Mouse (Mus musculus): ENCODE results near the gene Zbtb42.
A peak's percentile ranks its signal among the peaks of the same experiment; 100 is the strongest.

The Zbtb42 gene

DNA sequence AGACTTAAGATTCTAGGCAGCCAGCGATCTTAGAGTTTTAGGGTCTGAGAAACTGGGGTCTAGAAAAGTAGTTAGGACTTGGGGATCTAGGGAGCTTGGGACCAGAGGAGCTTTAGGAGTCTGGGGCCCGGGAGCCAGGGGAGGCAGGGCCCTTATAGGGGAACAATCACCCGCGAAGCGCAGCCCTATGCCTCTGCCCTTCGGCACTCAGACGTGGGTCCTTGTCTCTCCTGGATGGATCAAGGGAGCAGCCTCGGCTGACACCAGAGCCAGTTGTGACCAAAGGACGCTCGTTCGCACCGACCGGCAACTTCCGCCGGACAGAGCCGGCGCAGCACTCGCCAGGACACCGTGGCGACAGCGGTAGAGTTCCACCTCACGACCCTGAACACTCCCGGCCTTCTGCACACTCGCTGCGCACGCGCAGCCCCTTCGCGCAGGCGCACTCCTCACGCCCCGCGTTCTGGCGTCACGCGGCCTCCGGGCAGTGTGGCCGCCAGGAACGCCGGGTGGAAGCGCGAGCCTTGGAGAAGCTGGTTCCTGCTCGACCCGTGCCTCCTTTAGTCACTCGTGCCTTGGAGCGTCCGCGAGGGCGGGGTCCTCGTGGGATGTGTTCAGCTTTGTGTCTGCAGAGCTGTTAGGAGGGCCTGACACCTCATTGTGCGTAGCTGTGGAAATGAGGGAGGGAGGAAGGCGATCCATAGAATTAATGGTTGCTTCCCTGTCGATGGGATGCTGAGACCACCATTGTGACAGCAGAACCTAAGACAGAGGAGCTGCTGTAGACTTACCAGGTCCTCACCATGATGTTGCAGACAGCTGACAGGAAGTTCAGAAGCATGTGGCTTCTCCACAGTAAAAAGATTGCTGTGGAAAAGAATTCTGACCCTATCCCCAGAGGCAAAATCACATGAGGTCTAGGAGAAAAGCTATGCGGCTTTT, 14.8 kb downstream of the Zbtb42 start:
- peak; percentile 94 for DNase-seq (ENCODE audit: low read depth)

DNA sequence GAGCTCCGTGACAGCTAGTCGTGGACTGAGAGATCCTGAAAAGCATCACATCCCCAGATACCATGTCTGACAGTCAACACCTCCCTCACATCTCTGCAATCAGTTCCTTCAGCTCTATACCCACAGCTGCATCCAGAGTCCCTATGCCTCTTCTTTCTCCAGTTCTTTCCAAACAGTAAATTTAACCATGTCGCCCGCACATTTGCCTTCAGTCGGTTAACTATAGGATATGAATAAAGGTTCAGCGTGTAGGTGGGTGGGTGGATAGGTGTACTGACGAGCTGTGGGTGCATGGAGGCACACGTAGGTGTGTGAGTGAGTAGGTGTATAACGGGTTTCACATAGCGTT, 15.5 kb downstream of the Zbtb42 start:
- no peak for DNase-seq (ENCODE audit: low read depth)

DNA sequence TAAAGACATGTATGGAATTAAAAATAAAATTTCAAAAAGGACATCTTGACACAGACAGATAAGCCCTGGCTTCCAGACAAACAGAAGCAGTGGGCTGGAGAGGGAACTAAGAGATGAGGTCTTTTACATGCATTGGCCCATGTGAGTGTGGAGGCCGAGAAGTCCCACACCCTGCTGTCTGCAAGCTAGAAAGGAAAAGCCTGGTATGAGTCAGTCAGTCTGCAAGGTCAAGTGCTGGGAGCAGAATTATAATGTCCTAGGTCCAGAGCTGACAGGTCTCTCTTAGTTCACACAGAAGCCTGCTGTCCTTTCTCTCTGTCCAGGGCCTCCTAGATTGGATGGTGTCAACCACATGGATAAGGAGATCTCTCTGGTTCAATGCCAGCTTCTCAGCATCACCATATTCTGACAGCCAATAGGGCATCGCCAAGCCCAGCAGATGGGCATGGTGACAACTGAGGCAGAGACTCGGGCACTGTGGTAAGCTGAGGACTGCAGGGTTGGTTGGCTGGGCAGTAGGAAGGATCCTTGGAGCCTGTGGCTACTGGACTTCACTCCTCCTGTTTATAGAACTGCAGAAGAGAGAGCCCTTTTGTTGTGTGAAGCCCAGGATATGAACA, 18.3 kb downstream of the Zbtb42 start:
- DNase-seq (ENCODE audit: low read depth): no peak

DNA sequence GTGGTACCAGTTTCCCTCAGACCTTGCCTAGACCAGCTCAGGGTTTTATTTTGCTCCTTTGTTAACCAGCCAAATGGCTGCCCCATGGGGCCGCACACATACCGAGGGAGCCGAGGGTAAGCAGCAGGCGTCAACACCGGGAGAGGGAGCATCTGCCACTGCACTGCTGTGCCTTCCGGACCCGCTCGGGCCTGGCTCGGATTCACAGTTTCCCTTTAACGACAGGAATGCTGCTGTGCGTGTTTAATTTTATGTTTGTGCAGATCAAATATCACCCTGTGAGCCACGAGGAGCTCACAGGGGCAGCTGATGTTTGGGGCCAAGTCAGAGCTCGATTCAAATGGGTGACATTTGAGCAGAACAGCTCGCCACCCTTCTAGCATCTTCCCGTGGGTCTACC, 21.9 kb downstream of the Zbtb42 start:
- no peak for DNase-seq (ENCODE audit: low read depth)

DNA sequence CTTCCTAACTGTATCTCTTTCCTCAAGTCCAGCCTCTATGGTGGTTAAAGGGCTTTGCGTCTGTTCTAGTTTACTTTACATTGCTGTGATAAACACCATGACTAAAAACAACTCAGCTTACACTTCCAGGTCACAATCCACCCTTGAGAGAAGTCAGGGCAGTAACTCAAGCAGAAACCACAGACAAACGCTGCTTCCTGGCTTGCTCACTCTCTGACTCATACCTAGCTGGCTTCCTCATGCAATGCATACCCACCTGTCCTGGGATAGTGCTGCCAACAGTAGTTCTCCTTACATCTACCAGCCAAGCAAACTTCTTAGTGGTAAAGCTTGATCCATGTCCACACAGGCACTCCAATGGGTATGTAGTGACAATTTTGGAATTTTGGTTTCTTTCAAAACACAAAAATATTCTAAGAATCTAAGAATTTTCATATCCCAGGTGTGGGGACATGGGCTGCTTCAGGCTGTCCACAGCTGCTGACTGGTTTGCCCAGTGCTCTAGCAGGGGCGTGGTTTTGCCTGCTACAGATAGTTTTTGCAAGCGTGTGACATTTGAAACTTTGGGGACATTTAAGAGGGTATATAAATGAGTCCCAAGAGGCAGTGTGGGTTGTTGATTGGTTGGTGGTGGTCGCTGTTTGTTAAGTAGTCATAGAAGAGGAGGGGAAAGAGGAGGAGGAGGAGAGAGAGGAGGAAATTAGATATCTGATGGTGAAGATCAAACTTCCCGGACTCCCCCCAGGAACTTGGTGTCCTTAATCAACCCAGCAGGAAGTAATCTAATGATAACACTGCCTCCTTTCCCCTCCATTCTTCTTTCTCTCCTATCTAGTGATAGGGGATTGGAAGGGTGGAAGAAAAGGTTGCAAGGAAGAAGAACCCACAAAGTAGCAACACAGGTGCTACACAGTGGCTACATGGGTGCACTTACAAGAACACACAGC, 24.0 kb downstream of the Zbtb42 start:
- peak; percentile 67 for DNase-seq (ENCODE audit: low read depth)

DNA sequence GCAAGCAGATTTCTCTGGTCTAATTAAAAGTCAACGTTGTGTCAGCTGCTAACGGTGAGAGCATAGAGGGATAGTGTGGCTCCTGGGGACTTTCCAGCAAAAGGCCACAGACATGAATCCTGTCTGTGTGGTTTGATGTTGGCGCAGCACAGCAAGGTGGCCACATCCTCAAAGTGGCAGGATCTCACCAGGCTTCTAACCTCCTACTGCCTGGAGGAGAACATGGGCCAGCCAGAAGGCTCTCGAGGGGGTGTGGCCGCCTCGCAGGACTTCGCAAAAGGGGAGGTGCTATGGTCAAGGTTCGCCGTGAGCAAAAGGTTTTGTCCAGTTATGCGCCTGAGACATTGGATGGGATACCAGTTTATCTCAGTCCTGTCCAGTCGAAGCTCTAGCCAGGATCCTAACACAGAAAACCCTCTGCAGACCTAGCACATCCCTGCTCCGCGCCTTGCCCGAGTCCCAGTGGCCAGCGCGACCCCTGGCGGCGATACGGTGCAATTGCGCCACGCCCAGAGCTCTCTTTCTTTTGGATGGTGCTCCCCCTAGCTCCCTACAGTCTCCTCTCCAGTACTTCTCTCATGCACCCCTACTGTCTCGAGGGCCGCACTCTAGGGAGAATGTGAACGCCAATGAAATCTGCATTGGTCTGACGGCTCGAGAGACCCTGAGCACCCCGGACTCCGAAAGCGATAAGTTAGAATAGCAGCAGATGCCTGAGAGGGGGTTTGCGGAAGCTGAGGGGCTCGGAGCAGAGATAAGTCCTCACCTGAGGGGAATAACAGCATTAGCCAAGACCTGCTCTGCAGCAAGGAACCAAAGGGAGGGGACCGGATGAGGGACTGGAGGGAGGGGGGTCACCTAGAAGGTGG, 28.3 kb downstream of the Zbtb42 start:
- DNase-seq (ENCODE audit: low read depth): peak; percentile 88

DNA sequence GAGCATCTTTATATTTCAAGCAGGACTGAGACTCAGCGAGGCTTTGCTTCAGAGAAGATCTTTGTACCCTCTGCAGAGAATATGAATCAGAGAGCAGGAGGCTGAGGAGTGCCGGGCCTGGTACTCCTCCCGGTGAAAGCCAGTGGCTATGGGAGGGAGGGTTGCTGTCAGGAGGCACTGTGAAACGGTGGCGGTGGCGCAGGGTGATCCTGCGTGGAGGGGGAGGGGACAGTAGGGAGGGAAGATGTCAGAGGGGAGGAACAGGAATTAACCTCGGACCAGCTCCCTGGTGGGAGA, 28.9 kb downstream of the Zbtb42 start:
- DNase-seq (ENCODE audit: low read depth): no peak

DNA sequence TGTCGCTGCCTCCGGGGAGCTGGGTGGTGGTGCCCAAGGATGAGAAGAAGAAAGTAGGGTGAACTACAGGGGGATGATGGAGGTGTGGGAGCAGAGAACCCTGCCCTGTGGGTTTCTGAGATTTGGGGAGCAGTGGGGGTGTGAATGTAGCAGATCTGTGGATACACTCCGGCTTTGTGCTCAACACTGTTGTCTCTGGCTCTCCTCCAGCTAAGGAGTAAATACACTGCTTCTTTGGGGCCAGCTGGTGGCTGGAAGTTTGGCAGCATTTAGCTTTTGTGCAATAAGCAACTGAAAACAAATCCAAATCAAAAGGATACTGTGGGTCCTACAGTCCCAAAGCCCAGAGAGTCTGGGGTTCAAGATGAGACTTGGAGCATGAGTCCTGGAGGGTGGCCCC, 35.4 kb downstream of the Zbtb42 start:
- DNase-seq (ENCODE audit: low read depth): no peak

DNA sequence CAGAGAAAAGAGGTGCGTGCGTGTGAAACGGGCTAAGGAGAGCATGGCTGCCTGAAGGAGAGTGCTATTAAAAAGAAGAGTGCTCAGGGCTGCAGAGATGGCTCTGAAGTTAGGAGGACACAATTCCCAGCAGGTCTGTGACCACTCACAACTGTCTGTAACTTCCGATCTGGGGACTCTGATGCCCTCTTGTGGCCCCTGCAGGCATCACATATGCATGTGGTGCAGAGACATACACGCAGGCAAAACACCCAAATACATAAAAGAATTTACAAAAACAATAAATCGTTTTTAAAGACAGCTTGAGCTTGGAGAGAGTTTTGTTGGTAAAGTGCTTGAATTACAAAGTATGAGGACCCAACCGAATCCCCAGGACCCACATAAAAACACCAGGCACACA, 38.5 kb downstream of the Zbtb42 start:
- peak; percentile 80 for DNase-seq (ENCODE audit: low read depth)

DNA sequence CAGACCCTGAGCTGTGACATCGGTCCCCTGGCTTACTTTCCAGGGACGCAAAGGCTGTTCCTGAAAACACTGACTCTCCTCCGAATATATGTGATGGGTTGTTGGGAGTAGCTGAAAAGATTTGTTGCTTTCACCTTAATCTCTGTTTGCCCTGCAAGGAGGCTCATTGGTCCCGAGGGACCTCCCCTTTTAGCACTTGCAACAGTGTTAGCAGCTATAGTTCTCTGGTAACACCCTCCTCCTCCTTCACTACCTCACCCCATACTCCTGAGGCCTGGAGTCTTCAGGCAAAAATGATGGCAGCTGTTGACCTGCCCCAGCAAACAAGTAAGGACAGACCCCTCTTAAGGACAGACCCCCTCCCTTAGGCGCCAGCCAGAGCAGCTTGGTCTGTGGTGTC, 40.4 kb downstream of the Zbtb42 start:
- no peak for DNase-seq (ENCODE audit: low read depth)

DNA sequence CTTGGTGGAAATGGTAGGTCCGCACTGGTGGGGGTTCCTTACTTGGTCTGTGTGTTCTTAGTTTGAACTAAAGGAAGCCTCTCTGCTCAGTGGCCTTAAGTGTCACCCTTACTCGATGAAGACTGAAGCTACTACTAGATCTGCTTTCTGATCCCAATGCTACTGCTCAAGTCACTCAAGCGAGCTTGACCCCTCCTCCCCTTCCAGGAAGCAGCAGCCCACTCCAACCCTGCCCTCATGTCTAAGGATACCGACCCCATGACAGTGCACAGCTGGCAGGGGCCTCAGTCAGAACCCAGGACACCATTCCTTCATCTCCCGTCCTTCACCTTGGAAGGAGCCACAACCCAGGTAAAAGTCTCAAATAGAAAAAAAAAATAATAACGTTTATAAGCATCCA, 41.6 kb downstream of the Zbtb42 start, which contains the start of gene Cep170b:
Gene Cep170b (plus strand): TSS at position 240 of the 400 bp plus-strand sequence.
- no peak for DNase-seq (ENCODE audit: low read depth)

DNA sequence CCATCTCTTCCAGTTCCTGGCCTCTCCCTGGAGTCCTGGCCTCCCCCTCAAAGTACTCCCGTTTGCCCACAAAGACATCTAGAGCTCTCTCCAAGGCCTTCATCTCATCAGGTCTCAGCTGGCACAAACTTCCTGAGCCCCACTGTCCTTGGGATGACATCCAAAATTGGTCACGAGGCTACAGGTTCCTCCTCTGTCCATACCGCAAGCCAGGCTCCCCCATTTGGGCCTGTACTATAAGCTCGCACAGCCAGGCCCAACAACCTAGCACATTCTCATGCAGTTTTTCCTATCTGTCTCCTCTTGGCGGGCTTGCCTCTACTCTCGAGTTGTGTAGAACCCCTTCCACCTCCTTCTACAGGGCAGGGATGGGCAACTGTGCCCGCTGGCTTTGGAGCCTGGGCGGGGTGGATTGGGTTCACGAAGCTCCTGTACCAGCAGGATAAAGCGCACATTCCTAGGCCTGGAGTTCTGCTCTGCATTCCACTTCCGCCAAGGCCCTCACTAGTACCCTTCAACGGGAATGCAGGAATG, 42.3 kb downstream of the Zbtb42 start:
- DNase-seq (ENCODE audit: low read depth): no peak

DNA sequence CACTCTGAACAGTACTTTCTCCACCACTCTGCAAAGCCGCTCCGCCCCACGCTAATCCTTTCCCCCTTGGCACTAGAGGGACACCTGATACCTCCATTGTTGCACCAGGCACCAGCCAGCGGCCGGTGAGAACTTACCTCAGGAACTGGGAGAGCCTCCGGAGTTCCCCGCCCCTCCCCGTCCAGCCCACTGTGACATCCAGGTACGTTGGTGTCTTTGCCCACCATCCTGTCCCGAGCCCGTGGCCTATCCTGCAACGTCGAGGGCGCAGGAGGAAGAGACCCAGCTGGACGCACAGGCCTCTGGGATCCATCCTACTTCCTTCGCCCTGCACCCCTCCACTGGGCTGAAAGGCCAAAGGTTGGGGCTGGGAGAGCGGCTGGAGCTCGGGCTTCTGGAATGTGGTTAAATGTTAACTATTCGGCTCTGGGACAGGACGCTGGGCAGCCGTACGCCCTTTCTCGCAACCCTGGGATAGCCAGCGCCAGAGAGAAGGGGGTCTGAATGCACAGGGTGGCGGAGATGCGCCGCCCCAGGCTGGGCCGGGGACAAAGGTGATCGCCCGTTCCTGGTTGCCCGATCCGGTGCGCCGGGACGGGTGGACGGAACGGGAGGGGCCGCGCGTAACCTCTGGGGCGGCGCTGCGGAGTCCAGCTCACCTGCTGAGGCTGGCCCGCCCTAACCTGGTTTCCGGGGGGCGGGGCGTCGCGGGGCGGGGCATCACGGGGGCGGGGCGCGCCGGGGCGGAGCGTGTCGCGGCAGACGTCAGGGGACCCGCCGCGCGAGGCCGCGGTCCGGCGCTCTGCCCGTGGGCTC, 43.0 kb downstream of the Zbtb42 start:
- DNase-seq (ENCODE audit: low read depth): peak; percentile 83

DNA sequence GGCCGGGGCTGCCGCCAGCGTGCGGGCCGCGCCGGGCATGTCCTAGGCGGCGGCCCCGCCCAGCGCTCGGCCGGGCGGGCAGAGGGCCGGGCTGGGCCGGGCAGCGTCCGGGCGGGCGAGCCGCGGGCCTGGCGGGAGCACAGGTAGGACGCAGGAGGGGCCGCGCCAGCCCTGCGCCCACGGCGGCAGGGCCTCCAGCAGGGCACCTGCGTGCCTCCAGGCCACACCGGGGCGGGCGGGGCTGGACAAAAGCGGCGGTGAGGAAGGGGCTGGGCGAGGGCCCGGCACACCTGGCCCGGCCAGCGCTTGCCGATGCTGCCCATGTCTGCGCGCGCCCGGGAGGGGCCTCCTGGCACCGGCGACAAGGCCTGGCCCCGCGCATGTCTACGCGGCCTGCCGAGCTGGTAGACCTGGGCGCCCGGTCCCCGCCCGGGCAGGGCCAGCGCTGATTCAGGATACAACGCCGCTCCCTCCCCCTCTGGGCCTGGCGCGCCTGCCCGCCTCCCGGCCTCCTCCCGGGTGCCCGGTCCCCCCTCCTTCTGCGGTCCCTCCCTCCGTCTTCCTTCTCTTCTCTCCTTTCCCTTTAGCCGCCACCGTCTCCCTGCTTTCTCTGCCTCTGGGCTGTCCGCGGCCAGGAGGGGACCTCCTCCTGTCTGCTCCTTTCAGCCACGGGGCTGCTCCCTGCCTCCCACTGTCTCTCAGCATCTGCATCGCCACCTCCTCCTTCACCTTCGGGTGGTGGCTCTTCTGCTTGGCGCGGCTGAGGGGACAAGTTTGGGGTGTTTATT, 43.8 kb downstream of the Zbtb42 start:
- peak; percentile 56 for DNase-seq (ENCODE audit: low read depth)

DNA sequence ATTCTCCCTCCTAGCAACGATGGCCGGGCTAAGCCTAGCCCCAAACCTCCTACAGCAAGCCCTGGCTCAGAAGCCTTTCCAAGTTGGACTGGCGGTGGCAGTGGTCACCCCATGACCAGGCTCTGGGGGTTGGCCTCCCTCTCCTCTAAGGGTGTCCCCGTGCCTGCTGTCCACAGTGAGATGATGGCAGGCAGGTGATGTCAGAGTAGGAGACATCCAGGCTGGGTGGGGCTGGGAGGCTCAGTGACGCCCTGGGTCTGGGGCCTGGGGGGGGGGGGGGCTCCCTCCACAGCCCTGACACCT, 44.4 kb downstream of the Zbtb42 start:
- DNase-seq (ENCODE audit: low read depth): no peak

DNA sequence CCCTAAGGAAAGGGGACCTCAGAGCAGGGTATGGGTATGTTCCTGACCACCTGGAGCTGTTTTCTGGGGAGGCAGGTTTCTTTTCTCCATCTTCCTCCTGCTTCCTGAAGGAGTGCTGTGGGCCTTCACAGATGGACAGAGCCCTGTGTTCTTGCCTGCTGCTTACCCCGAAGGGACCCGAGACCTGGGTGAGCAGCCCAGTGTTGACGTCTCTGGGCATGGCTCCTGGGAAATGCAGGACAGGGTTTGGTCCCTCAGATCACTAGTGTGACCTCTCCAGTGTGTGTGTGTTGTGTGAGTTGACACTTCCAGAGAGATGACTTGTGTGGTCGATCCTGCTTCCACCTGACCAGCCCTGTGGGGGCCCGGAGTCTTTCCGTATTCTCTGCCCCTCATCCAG, 44.8 kb downstream of the Zbtb42 start:
- no peak for DNase-seq (ENCODE audit: low read depth)

DNA sequence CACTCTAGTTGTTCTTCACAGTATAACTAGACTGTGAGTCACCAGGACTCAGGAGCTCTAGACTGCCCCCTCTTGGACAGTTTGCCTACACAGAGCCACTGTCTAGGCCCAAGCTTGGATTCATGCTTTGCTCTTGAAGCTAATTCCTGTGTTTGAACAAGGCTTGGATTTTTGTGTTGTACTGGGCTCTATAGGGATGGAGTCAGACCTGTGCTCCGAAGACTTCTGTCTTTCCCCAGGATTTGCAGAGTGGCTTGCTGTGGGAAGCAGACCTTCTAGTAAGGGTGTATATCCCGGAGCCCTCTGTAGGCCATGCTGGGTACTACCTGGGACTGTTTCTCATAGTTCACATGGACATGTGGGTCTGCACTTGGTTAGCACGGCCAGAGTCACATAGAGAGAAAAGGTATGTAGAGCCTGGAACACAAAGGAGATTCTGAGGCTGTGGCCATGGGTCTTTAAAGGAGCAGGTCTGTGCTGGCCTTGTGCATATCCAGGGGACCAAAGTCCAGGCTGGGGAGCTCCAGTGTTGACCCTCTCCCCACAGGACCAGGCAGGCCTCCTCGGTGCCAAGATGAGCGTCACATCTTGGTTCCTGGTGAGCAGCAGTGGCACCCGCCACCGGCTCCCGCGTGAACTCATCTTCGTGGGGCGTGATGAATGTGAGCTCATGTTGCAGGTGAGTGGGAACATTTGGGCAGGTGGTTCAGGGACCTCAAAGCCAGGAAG, 45.6 kb downstream of the Zbtb42 start:
- peak; percentile 91 for DNase-seq (ENCODE audit: low read depth)

DNA sequence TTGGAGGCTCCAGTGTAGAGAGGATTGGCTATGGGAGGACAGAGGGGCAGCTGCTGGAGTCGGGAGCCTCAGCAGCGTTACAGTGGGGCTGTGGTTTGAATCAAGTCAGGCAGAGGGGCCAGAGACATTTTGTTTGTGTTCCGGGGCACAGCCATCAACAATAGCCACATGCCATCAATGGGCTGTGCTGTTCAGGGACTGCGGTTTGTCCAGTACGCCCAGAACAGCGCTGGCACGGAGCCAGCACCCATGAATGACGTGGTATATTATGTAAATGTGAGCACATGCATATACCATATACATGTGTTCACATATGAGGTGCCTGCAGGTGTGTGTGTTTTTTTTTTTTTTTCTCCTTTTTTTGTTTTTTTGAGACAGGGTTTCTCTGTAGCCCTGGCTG, 49.2 kb downstream of the Zbtb42 start:
- no peak for DNase-seq (ENCODE audit: low read depth)

DNA sequence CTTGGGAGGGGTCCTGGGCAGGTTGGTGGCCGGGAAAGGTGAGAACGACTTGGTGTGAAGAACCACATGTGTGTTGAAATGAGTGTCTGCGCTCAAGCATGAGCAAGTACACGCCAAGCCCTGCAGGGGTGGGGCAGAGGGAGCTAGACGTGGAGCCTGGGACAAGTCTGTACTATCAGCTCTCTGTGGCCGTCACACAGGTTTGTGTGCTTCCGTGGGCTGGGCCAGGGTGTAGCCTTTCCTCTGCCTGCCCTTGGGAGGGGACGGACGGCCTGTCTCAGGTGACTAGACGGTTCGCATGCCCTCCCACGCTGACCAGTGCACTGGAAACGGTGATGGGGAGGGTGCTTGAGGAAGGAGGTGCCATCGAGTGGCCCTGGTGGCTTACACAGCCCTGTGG, 52.2 kb downstream of the Zbtb42 start:
- no peak for DNase-seq (ENCODE audit: low read depth)

All from induced T-regulatory cell, adult 2 months (primary cell).